Mouse (Mus musculus) myocyte (in vitro differentiated cells): ENCODE results near the gene Txnrd1.

Experiments used
- CEBPB ChIP-seq: IDR thresholded peaks from 2 replicates; pipeline ENCODE4 v1.6.1; 2011; ENCODE audit warnings: mild to moderate bottlenecking, moderate library complexity; ENCODE audit not compliant: poor library complexity, insufficient read depth, severe bottlenecking
- E2F4 ChIP-seq: IDR thresholded peaks from one replicate; pipeline ENCODE4 v1.6.1; 2011; ENCODE audit warnings: mild to moderate bottlenecking, control low read depth, moderate library complexity; ENCODE audit not compliant: insufficient read depth
- MAX ChIP-seq: IDR thresholded peaks from one replicate; pipeline ENCODE4 v1.6.1; 2011; ENCODE audit warnings: low read depth, mild to moderate bottlenecking, control low read depth
- MYOD1 ChIP-seq, 3 experiments: IDR thresholded peaks; one replicate each; pipeline ENCODE4 v1.6.1; 2011; ENCODE audit warnings: control low read depth in 2 of 3, low read depth in 2 of 3, mild to moderate bottlenecking in 2 of 3, moderate library complexity in 1 of 3; ENCODE audit not compliant: insufficient read length in 2 of 3, control insufficient read depth in 1 of 3
- POLR2A ChIP-seq: IDR thresholded peaks from one replicate; pipeline ENCODE4 v1.6.1; 2011; ENCODE audit warnings: low read depth, mild to moderate bottlenecking, control low read depth, moderate library complexity; ENCODE audit not compliant: insufficient read length
- POLR2AphosphoS2 ChIP-seq: IDR thresholded peaks from one replicate; pipeline ENCODE4 v1.6.1; 2011; ENCODE audit warnings: low read depth, control low read depth; ENCODE audit not compliant: insufficient read length
- TCF12 ChIP-seq: IDR thresholded peaks from one replicate; pipeline ENCODE4 v1.6.1; 2011; ENCODE audit warnings: mild to moderate bottlenecking, control low read depth; ENCODE audit not compliant: poor library complexity, insufficient read depth, severe bottlenecking
- USF1 ChIP-seq: IDR thresholded peaks from one replicate; pipeline ENCODE4 v1.6.1; 2011; ENCODE audit warnings: low read depth, mild to moderate bottlenecking, control low read depth, moderate library complexity

DNA sequence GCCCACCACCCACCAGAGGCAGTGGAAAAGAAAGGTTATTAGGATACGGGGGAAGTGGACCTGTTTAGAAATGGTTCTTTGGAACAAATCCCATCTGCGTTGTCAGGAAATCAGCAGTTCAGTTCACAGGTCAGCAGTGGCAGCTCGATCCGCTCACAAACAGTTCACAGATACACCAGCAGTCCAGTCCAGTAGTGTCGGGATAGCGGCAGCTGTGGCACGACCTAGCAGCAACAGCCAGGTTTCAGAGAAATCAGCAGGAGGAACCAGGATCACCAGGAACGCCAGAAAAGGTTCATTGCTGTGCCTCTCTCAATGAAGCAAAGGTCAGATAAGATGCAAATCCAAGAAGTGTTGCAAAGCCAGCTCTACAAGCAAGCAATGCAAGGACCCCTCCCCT lies 27.3 kb upstream of the Txnrd1 start:
- TF ChIP-seq POLR2A (no peak), USF1 (no peak), POLR2AphosphoS2 (no peak), MAX (no peak), TCF12 (no peak), E2F4 (no peak), MYOD1 (IDR thresholded peaks at IDR 0.05; ENCODE audit: control insufficient read depth in 1 of 3, insufficient read length in 2 of 3, low read depth in 2 of 3) (no peak), CEBPB (no peak)
